Mouse (Mus musculus): Measurements from ENCODE around the gene Sel1l3.

Sel1l3 gene

DNA sequence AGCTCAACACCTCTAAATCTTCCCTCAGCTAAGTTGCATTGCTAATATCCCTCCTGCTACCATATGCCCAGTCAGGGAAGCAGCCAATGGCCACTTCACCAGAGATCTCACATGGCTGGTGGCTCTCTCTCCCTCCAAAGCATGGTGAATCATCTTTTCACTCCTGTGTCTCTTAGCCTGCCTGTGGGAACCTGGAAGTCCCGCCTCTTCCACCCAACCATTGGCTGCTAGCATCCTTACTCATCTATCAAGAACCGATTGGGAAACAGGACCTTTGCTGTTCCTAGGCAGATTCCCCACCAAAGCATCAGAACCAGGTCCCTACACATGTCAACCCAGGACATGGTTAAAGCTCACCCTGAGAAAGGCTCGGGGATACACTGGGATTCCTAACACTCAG is 122.4 kb downstream of the Sel1l3 start:
- no peak for DNase-seq (ENCODE audit: low spot score)

DNA sequence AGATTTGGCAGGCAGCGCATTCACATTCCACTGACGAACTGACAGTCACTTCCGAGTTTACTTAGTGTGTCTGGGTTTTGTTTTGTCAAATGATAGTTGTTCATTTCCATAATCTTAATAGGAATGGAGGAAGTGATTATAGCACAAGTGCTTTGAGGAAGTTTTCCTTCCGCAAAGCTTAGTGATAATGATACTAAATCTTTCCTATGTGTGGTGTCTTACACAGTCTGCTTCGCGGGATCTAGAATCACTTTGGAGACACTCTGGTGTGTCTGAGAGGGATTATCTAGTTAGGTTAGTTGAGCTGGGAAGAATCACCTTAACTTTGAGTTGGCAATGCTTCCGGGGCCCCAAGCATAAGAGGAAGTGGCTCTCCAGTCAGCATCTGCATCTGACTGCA is 126.3 kb downstream of the Sel1l3 start:
- no peak for DNase-seq (ENCODE audit: low spot score)

- no peak for DNase-seq (ENCODE audit: low spot score)
These were observed 135.3 kb downstream of the Sel1l3 start for GRCm38 (mm10) chr5:53078453-53078852.

GRCm38 (mm10) chr5:53074553-53074952 is 139.2 kb downstream of the Sel1l3 start:
- no peak for DNase-seq (ENCODE audit: low spot score)

DNA sequence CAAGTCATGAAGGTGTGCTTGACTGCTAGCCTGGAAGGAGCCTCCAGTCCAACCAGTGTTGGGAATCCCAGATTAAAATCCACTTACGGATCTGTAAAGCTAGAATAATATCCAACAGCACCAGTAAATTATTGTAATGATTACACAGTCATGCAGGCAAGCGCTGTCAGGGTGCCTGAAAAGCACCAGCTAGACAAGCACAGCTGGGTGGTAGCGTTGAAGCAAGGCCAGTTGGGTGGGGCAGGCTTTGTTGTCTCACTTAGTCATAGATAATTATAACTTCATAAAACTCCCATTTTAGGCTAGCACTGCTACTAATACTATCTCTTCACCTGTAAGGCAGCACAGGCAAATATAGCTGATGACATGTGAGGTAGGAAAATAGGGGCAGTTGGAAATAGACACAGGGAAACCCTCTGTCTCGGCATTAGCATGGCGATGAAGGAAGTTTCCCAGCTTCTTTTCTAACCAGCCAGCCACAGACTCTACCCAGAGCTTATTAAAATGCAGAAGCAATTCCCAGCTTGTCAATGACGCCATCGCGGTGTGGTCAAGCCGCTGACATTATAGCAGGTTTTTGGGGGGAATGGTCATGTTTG is 152.1 kb downstream of the Sel1l3 start:
- DNase-seq (ENCODE audit: low spot score), result no peak
